Mouse (Mus musculus) heart, postnatal 0 days (tissue): ENCODE data around the gene Cacnb4.

Source experiments
- CTCF ChIP-seq: IDR thresholded peaks from 2 replicates; pipeline ENCODE4 v1.5.1; 2016; ENCODE audit warnings: antibody characterized with exemption, control low read depth, low read depth
- EP300 ChIP-seq: IDR thresholded peaks from 2 replicates; pipeline ENCODE4 v1.6.1; 2016; ENCODE audit warnings: antibody characterized with exemption, low read depth

DNA sequence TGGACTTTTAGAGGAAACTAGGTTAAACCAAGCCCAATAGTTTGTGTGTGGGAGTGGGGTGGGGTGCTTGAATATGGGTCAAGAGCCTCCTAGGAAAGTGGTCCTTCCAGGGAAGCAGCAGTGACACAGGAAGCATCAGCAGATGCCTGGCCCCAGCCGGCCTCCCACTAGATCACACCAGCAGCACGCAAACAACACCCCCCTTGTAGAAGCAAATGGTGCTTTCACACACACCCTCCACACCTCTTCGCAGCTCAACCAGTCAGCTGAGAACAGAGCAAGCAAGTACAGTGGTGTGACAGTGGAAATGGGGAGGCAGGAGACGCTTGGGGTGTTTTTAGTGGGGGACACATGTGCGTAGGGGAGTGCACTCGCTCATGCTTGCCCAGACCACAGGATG lies 33.0 kb downstream of the Cacnb4 start:
- TF ChIP-seq CTCF, result no peak
- TF ChIP-seq EP300, result no peak
